Mouse (Mus musculus) ES-Bruce4 (cell line): Measurements from ENCODE around the gene 2210011C24Rik.

ENCODE experiments used
- CTCF ChIP-seq: IDR thresholded peaks from one replicate; pipeline ENCODE4 v1.8.1; 2011; ENCODE audit warnings: low read depth, low read length
- EP300 ChIP-seq: IDR thresholded peaks from 2 replicates; pipeline ENCODE4 v1.6.1; 2011; ENCODE audit warnings: low read depth, low read length; ENCODE audit not compliant: insufficient read depth
- POLR2A ChIP-seq: IDR thresholded peaks from one replicate; pipeline ENCODE4 v1.8.1; 2011; ENCODE audit warnings: low read length; ENCODE audit not compliant: insufficient read depth

GRCm38 (mm10) chr8:84059226-84059625 is 47.3 kb upstream of the 2210011C24Rik start:
- TF ChIP-seq POLR2A (no peak), CTCF (peak; percentile 56), EP300 (no peak)
